Mouse (Mus musculus): ENCODE measurements around the gene Dync2h1. TPM values are rescaled to one million over a fixed set of nuclear protein-coding genes. Genes with fewer than 3 reads are reported as not detected.

The Dync2h1 gene
- polyA plus RNA-seq, 1 experiment from 2014 or later, result 16.2 TPM

GRCm38 (mm10) chr9:7167339-7167998, 16.8 kb downstream of the Dync2h1 start:
- Histone ChIP-seq H3K4me3 (ENCODE audit: low read length) (no peak overlapping the region), H3K4me2 (ENCODE audit: low read depth, low read length) (no peak overlapping the region), H3K27ac (ENCODE audit: low read length) (no peak overlapping the region), H3K4me1 (replicated peaks; ENCODE audit: control insufficient read depth, insufficient read depth, low read length) (no peaks in the 10 kb centered on the region), H3K9ac (ENCODE audit: low read length) (no peak overlapping the region), H3K9me3 (ENCODE audit: control insufficient read depth, low read length) (no peaks in the 10 kb centered on the region), H3K27me3 (ENCODE audit: control insufficient read depth, insufficient read depth, low read depth, low read length) (no peaks in the 10 kb centered on the region), H3K36me3 (ENCODE audit: control insufficient read depth, insufficient read depth, low read length) (peaks cover 11% of the 10 kb centered on the region)
- ATAC-seq (ENCODE audit: low read depth), result no peak
- WGBS, result 83% methylated on average over 6 of the region's 6 CpGs

GRCm38 (mm10) chr9:7160688-7161087, 23.6 kb downstream of the Dync2h1 start:
- ATAC-seq (ENCODE audit: low read depth), result no peak
- Histone ChIP-seq H3K9ac (ENCODE audit: low read length) (no peak overlapping the region), H3K4me2 (ENCODE audit: low read depth, low read length) (no peak overlapping the region), H3K4me3 (ENCODE audit: low read length) (no peak overlapping the region), H3K4me1 (replicated peaks; ENCODE audit: control insufficient read depth, insufficient read depth, low read length) (no peaks in the 10 kb centered on the region), H3K27ac (ENCODE audit: low read length) (no peak overlapping the region), H3K36me3 (ENCODE audit: control insufficient read depth, insufficient read depth, low read length) (peaks cover 12% of the 10 kb centered on the region), H3K9me3 (ENCODE audit: control insufficient read depth, low read length) (no peaks in the 10 kb centered on the region), H3K27me3 (ENCODE audit: control insufficient read depth, insufficient read depth, low read depth, low read length) (no peaks in the 10 kb centered on the region)
- WGBS, result 93% methylated on average over 5 of the region's 5 CpGs

GRCm38 (mm10) chr9:7159718-7160117, 24.5 kb downstream of the Dync2h1 start:
- H3K36me3 ChIP-seq (ENCODE audit: control insufficient read depth, insufficient read depth, low read length), result peaks cover 7% of the 10 kb centered on the region
- no peak overlapping the region for H3K4me3 ChIP-seq (ENCODE audit: low read length)
- H3K9me3 ChIP-seq (ENCODE audit: control insufficient read depth, low read length), result no peaks in the 10 kb centered on the region
- H3K4me2 ChIP-seq (ENCODE audit: low read depth, low read length), result no peak overlapping the region
- 85% methylated on average over 3 of the region's 3 CpGs for WGBS
- no peak overlapping the region for H3K27ac ChIP-seq (ENCODE audit: low read length)
- ATAC-seq (ENCODE audit: low read depth), result no peak
- H3K27me3 ChIP-seq (ENCODE audit: control insufficient read depth, insufficient read depth, low read depth, low read length), result no peaks in the 10 kb centered on the region
- no peak overlapping the region for H3K9ac ChIP-seq (ENCODE audit: low read length)
- H3K4me1 ChIP-seq (replicated peaks; ENCODE audit: control insufficient read depth, insufficient read depth, low read length), result no peaks in the 10 kb centered on the region

- H3K27me3 ChIP-seq (ENCODE audit: control insufficient read depth, insufficient read depth, low read depth, low read length), result no peaks in the 10 kb centered on the region
- no peak overlapping the region for H3K4me2 ChIP-seq (ENCODE audit: low read depth, low read length)
- ATAC-seq (ENCODE audit: low read depth), result no peak
- H3K4me1 ChIP-seq (replicated peaks; ENCODE audit: control insufficient read depth, insufficient read depth, low read length), result no peaks in the 10 kb centered on the region
- no peak overlapping the region for H3K9ac ChIP-seq (ENCODE audit: low read length)
- 91% methylated on average over 7 of the region's 7 CpGs for WGBS
- H3K9me3 ChIP-seq (ENCODE audit: control insufficient read depth, low read length), result no peaks in the 10 kb centered on the region
- no peak overlapping the region for H3K27ac ChIP-seq (ENCODE audit: low read length)
- no peak overlapping the region for H3K4me3 ChIP-seq (ENCODE audit: low read length)
- peaks cover 6% of the 10 kb centered on the region for H3K36me3 ChIP-seq (ENCODE audit: control insufficient read depth, insufficient read depth, low read length)
These were observed 25.6 kb downstream of the Dync2h1 start for GRCm38 (mm10) chr9:7158605-7159004.

GRCm38 (mm10) chr9:7154391-7154790, 29.9 kb downstream of the Dync2h1 start:
- Histone ChIP-seq H3K27ac (ENCODE audit: low read length) (no peak overlapping the region), H3K4me1 (replicated peaks; ENCODE audit: control insufficient read depth, insufficient read depth, low read length) (no peaks in the 10 kb centered on the region), H3K9me3 (ENCODE audit: control insufficient read depth, low read length) (no peaks in the 10 kb centered on the region), H3K9ac (ENCODE audit: low read length) (no peak overlapping the region), H3K36me3 (ENCODE audit: control insufficient read depth, insufficient read depth, low read length) (peaks cover 3% of the 10 kb centered on the region; the same call in 1 of the 2 replicates), H3K4me3 (ENCODE audit: low read length) (no peak overlapping the region), H3K4me2 (ENCODE audit: low read depth, low read length) (no peak overlapping the region), H3K27me3 (ENCODE audit: control insufficient read depth, insufficient read depth, low read depth, low read length) (no peaks in the 10 kb centered on the region)
- 75% methylated on average over 2 of the region's 2 CpGs for WGBS
- ATAC-seq (ENCODE audit: low read depth), result no peak

GRCm38 (mm10) chr9:7122863-7123262, 61.4 kb downstream of the Dync2h1 start:
- Histone ChIP-seq H3K4me1 (replicated peaks; ENCODE audit: control insufficient read depth, insufficient read depth, low read length) (no peaks in the 10 kb centered on the region), H3K9me3 (ENCODE audit: control insufficient read depth, low read length) (no peaks in the 10 kb centered on the region), H3K4me3 (ENCODE audit: low read length) (no peak overlapping the region), H3K27me3 (ENCODE audit: control insufficient read depth, insufficient read depth, low read depth, low read length) (no peaks in the 10 kb centered on the region), H3K36me3 (ENCODE audit: control insufficient read depth, insufficient read depth, low read length) (peaks cover 3% of the 10 kb centered on the region; the same call in 1 of the 2 replicates), H3K27ac (ENCODE audit: low read length) (no peak overlapping the region), H3K9ac (ENCODE audit: low read length) (no peak overlapping the region), H3K4me2 (ENCODE audit: low read depth, low read length) (no peak overlapping the region)
- 91% methylated on average over 2 of the region's 2 CpGs for WGBS
- no peak for ATAC-seq (ENCODE audit: low read depth)

GRCm38 (mm10) chr9:7110166-7110565, 74.1 kb downstream of the Dync2h1 start:
- Histone ChIP-seq H3K36me3 (ENCODE audit: control insufficient read depth, insufficient read depth, low read length) (no peaks in the 10 kb centered on the region), H3K4me1 (replicated peaks; ENCODE audit: control insufficient read depth, insufficient read depth, low read length) (no peaks in the 10 kb centered on the region), H3K27ac (ENCODE audit: low read length) (no peak overlapping the region), H3K27me3 (ENCODE audit: control insufficient read depth, insufficient read depth, low read depth, low read length) (no peaks in the 10 kb centered on the region), H3K4me3 (ENCODE audit: low read length) (no peak overlapping the region), H3K9ac (ENCODE audit: low read length) (no peak overlapping the region), H3K9me3 (ENCODE audit: control insufficient read depth, low read length) (no peaks in the 10 kb centered on the region), H3K4me2 (ENCODE audit: low read depth, low read length) (no peak overlapping the region)
- ATAC-seq (ENCODE audit: low read depth), result no peak
- 47% methylated on average over 1 of the region's 1 CpGs for WGBS

GRCm38 (mm10) chr9:7101361-7101760, 82.9 kb downstream of the Dync2h1 start:
- Histone ChIP-seq H3K4me1 (replicated peaks; ENCODE audit: control insufficient read depth, insufficient read depth, low read length) (no peaks in the 10 kb centered on the region), H3K9me3 (ENCODE audit: control insufficient read depth, low read length) (no peaks in the 10 kb centered on the region), H3K27me3 (ENCODE audit: control insufficient read depth, insufficient read depth, low read depth, low read length) (no peaks in the 10 kb centered on the region), H3K36me3 (ENCODE audit: control insufficient read depth, insufficient read depth, low read length) (no peaks in the 10 kb centered on the region), H3K4me2 (ENCODE audit: low read depth, low read length) (no peak overlapping the region), H3K9ac (ENCODE audit: low read length) (no peak overlapping the region), H3K4me3 (ENCODE audit: low read length) (no peak overlapping the region), H3K27ac (ENCODE audit: low read length) (no peak overlapping the region)
- ATAC-seq (ENCODE audit: low read depth), result no peak

GRCm38 (mm10) chr9:7074625-7075024, 109.6 kb downstream of the Dync2h1 start:
- WGBS, result 89% methylated on average over 2 of the region's 2 CpGs
- H3K4me1 ChIP-seq (replicated peaks; ENCODE audit: control insufficient read depth, insufficient read depth, low read length), result no peaks in the 10 kb centered on the region
- no peaks in the 10 kb centered on the region for H3K9me3 ChIP-seq (ENCODE audit: control insufficient read depth, low read length)
- H3K4me3 ChIP-seq (ENCODE audit: low read length), result no peak overlapping the region
- no peak for ATAC-seq (ENCODE audit: low read depth)
- H3K27me3 ChIP-seq (ENCODE audit: control insufficient read depth, insufficient read depth, low read depth, low read length), result no peaks in the 10 kb centered on the region
- H3K4me2 ChIP-seq (ENCODE audit: low read depth, low read length), result no peak overlapping the region
- H3K27ac ChIP-seq (ENCODE audit: low read length), result no peak overlapping the region
- no peak overlapping the region for H3K9ac ChIP-seq (ENCODE audit: low read length)
- H3K36me3 ChIP-seq (ENCODE audit: control insufficient read depth, insufficient read depth, low read length), result peaks cover 2% of the 10 kb centered on the region; the same call in 1 of the 2 replicates

- Histone ChIP-seq H3K4me3 (ENCODE audit: low read length) (no peak overlapping the region), H3K36me3 (ENCODE audit: control insufficient read depth, insufficient read depth, low read length) (no peaks in the 10 kb centered on the region; the same call in 1 of the 2 replicates), H3K27me3 (ENCODE audit: control insufficient read depth, insufficient read depth, low read depth, low read length) (no peaks in the 10 kb centered on the region), H3K4me2 (ENCODE audit: low read depth, low read length) (no peak overlapping the region), H3K27ac (ENCODE audit: low read length) (no peak overlapping the region), H3K9me3 (ENCODE audit: control insufficient read depth, low read length) (no peaks in the 10 kb centered on the region), H3K9ac (ENCODE audit: low read length) (no peak overlapping the region), H3K4me1 (replicated peaks; ENCODE audit: control insufficient read depth, insufficient read depth, low read length) (no peaks in the 10 kb centered on the region)
- WGBS, result 58% methylated on average over 3 of the region's 3 CpGs
- ATAC-seq (ENCODE audit: low read depth), result no peak
These were observed 113.4 kb downstream of the Dync2h1 start for GRCm38 (mm10) chr9:7070846-7071245.

Measured in lung, embryonic 16.5 days (tissue).